Mouse (Mus musculus) CH12.LX (cell line): ENCODE measurements at regions not wholly inside any gene's neighbourhood (a gene's known extent, or its start where the extent isn't known, plus 50 kb on each side); places are given as distances from the start of the nearest gene placed in this dataset.

ENCODE experiments used
- BHLHE40 ChIP-seq: IDR thresholded peaks from 2 replicates; pipeline ENCODE4 v1.6.1; 2011; ENCODE audit warnings: mild to moderate bottlenecking, low read depth, low read length, improper control_type of control experiment
- CHD2 ChIP-seq: IDR thresholded peaks from 2 replicates; pipeline ENCODE4 v1.6.1; 2011; ENCODE audit warnings: low read length, improper control_type of control experiment
- CTCF ChIP-seq, 2 experiments: IDR thresholded peaks in 1 of 2; conservative IDR thresholded peaks in 1 of 2; 2 replicates each; pipeline ENCODE4 v1.5.1; 2011 to 2012; ENCODE audit warnings: low read depth in 2 of 2, low read length in 2 of 2, improper control_type of control experiment in 1 of 2, inconsistent platforms in 1 of 2, mild to moderate bottlenecking in 1 of 2, moderate library complexity in 1 of 2
- E2F4 ChIP-seq: IDR thresholded peaks from 2 replicates; pipeline ENCODE4 v1.6.1; 2011; ENCODE audit warnings: low read depth, low read length, improper control_type of control experiment; ENCODE audit not compliant: insufficient replicate concordance
- ELF1 ChIP-seq: IDR thresholded peaks from 2 replicates; pipeline ENCODE4 v1.6.1; 2014; ENCODE audit warnings: low read depth, mild to moderate bottlenecking, inconsistent platforms, low read length, improper control_type of control experiment
- EP300 ChIP-seq: IDR thresholded peaks from 2 replicates; pipeline ENCODE4 v1.6.1; 2011; ENCODE audit warnings: low read length, improper control_type of control experiment
- IRF4 ChIP-seq: IDR thresholded peaks from 2 replicates; pipeline ENCODE4 v1.6.1; 2014; ENCODE audit warnings: low read depth, mild to moderate bottlenecking, inconsistent platforms, low read length, improper control_type of control experiment
- PAX5 ChIP-seq: IDR thresholded peaks from 2 replicates; pipeline ENCODE4 v1.6.1; 2012; ENCODE audit warnings: low read length, inconsistent platforms, mixed read lengths
- POLR2A ChIP-seq: IDR thresholded peaks from 2 replicates; pipeline ENCODE4 v1.6.1; 2011; ENCODE audit warnings: low read depth, mild to moderate bottlenecking, improper control_type of control experiment, low read length
- POLR2AphosphoS2 ChIP-seq: IDR thresholded peaks from 2 replicates; pipeline ENCODE4 v1.6.1; 2011; ENCODE audit warnings: low read depth, low read length, improper control_type of control experiment
- RAD21 ChIP-seq: IDR thresholded peaks from 2 replicates; pipeline ENCODE4 v1.6.1; 2011; ENCODE audit warnings: low read depth, mild to moderate bottlenecking, low read length, improper control_type of control experiment, moderate library complexity
- RCOR1 ChIP-seq: conservative IDR thresholded peaks from 2 replicates; pipeline ENCODE4 v1.6.1; 2012; ENCODE audit warnings: low read depth, mild to moderate bottlenecking, inconsistent platforms, low read length, improper control_type of control experiment
- USF2 ChIP-seq: conservative IDR thresholded peaks from 2 replicates; pipeline ENCODE4 v1.6.1; 2011; ENCODE audit warnings: low read depth, low read length, improper control_type of control experiment
- ZC3H11A ChIP-seq: IDR thresholded peaks from 2 replicates; pipeline ENCODE4 v1.6.1; 2012; ENCODE audit warnings: low read depth, mild to moderate bottlenecking, inconsistent platforms, low read length, improper control_type of control experiment

DNA sequence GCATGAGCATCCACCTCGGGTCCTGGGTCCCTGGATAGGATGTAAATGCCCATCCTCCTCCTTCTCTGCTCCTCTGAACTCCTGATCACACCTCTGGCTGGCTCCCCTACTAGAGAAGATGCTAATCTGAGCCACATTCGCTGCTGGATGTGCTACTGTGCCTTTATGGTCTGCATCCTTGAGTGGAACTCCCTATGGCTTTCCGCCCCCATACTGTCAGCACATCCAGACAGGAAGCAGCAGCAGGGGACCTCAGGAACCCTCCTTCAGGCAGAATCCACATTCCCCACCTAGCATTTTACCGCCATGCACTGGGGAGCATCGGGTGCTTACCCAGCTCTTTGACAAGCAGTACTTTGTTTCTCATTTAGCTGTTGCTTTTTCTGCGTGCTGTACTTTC, 248.8 kb downstream of the Tmem114 start:
- no peak for TF ChIP-seq POLR2A
- no peak for TF ChIP-seq CTCF (conservative IDR thresholded peaks at IDR 0.05 in 1 of 2, IDR thresholded peaks at IDR 0.05 in 1 of 2; ENCODE audit: low read depth in 2 of 2, low read length in 2 of 2)
- no peak for TF ChIP-seq BHLHE40
- no peak for TF ChIP-seq RCOR1
- TF ChIP-seq ZC3H11A: no peak
- TF ChIP-seq EP300: no peak
- TF ChIP-seq E2F4: no peak
- no peak for TF ChIP-seq ELF1
- no peak for TF ChIP-seq USF2
- no peak for TF ChIP-seq RAD21
- no peak for TF ChIP-seq POLR2AphosphoS2
- TF ChIP-seq PAX5: no peak
- TF ChIP-seq CHD2: no peak
- TF ChIP-seq IRF4: no peak
